Mouse (Mus musculus) CD4-positive, CD25-positive, alpha-beta regulatory T cell, adult 9 weeks (primary cell): ENCODE data around the gene Ranbp17. TPM values are rescaled to one million over a fixed set of nuclear protein-coding genes. Genes with fewer than 3 reads are reported as not detected.

Experiments
- polyA plus RNA-seq: library from polyadenylated mRNA; unstranded; fragments of 100-300 nt; shearing (Covaris generic); gene quantifications from one replicate; pipeline ENCODE4 v1.2.1, GENCODE M21; 2017

Ranbp17 gene
- polyA plus RNA-seq: not detected

GRCm38 (mm10) chr11:33513376-33513991, at the start of gene Ranbp17:
TSS of gene Ranbp17 (minus strand) at chr11:33513746.

GRCm38 (mm10) chr11:33276637-33277036, 236.9 kb downstream of the Ranbp17 start, which contains the start of gene Gm12117:
TSS of gene Gm12117 (minus strand) at chr11:33276737.

GRCm38 (mm10) chr11:33203383-33204328, 309.9 kb downstream of the Ranbp17 start, which contains the start of gene Tlx3:
TSS of gene Tlx3 (minus strand) at chr11:33203589.

GRCm38 (mm10) chr11:33162998-33163506, 350.5 kb downstream of the Ranbp17 start, which contains the start of gene Npm1:
TSS of gene Npm1 (minus strand) at chr11:33163206.

Other genes with a start within 250 kb of the Ranbp17 start
- gene Gm12117, start 237.0 kb downstream of the Ranbp17 start, polyA plus RNA-seq: not detected
- gene Gabrp, start 65.2 kb upstream of the Ranbp17 start, polyA plus RNA-seq: not detected
- gene D130052B06Rik, start 85.6 kb upstream of the Ranbp17 start, polyA plus RNA-seq: not detected